Mouse (Mus musculus) forebrain, postnatal 0 days (tissue): ENCODE data around the gene Rassf5. TPM values are rescaled to one million over a fixed set of nuclear protein-coding genes. Genes with fewer than 3 reads are reported as not detected.
A peak's percentile ranks its signal among the peaks of the same experiment; 100 is the strongest.
"Not testable (repeated sequence)": the region's sequence is repeated elsewhere in the genome, so short reads cannot be mapped to it uniquely, and the experiment has no call there.

ENCODE experiments used
- ATAC-seq: fragments of 200-750 bp; cut with Nextera tagmentation; 2 replicates; pipeline ENCODE4 v1.8.0; 2017; ENCODE audit warnings: mild to moderate bottlenecking, moderate library complexity
- DNase-seq: peaks from one replicate; pipeline ENCODE4 v3.0.0-alpha.2; 2015
- H3K27ac ChIP-seq: fragments of 300-500 bp; sonication (generic); 2 replicates; pipeline ENCODE4 v1.5.1; 2014; ENCODE audit warnings: low read depth, mild to moderate bottlenecking, antibody characterized with exemption, low read length, moderate library complexity, mixed read lengths
- H3K27me3 ChIP-seq: fragments of 300-500 bp; sonication (generic); 2 replicates; pipeline ENCODE4 v1.6.1; 2014; ENCODE audit warnings: mild to moderate bottlenecking, low read length, mixed read lengths; ENCODE audit not compliant: insufficient read depth
- H3K36me3 ChIP-seq: fragments of 300-500 bp; sonication (generic); 2 replicates; pipeline ENCODE4 v1.6.1; 2014; ENCODE audit warnings: mild to moderate bottlenecking, moderate library complexity; ENCODE audit not compliant: insufficient read depth
- H3K4me1 ChIP-seq: fragments of 300-500 bp; sonication (generic); 2 replicates; pipeline ENCODE4 v1.6.1; 2014; ENCODE audit warnings: antibody characterized with exemption; ENCODE audit not compliant: insufficient read depth
- H3K4me2 ChIP-seq: fragments of 300-500 bp; sonication (generic); 2 replicates; pipeline ENCODE4 v1.6.1; 2014; ENCODE audit warnings: low read depth, mild to moderate bottlenecking, moderate library complexity
- H3K4me3 ChIP-seq: fragments of 300-500 bp; sonication (generic); 2 replicates; pipeline ENCODE4 v1.5.1; 2014; ENCODE audit warnings: low read depth, low read length, mixed read lengths
- H3K9ac ChIP-seq: fragments of 300-500 bp; sonication (generic); 2 replicates; pipeline ENCODE4 v1.6.1; 2014; ENCODE audit warnings: mild to moderate bottlenecking
- H3K9me3 ChIP-seq: fragments of 300-500 bp; sonication (generic); 2 replicates; pipeline ENCODE4 v1.6.1; 2016; ENCODE audit warnings: low read length
- CTCF ChIP-seq: sonication (generic); IDR thresholded peaks from 2 replicates; pipeline ENCODE4 v1.5.1; 2016; ENCODE audit warnings: antibody characterized with exemption, control low read depth, low read depth
- WGBS: fragments of 180-500 bp; shearing (Covaris S2); extraction: QIAGEN DNeasy Blood & Tissue Kit; methylation state at CpG from one replicate; pipeline ENCODE4 v1.1.7; 2014; 5-methylcytosine and 5-hydroxymethylcytosine counted together
- polyA plus RNA-seq: library from polyadenylated mRNA; unstranded; fragments of >200 nt; fragmentation: Nextera tagmentation; extraction: Ambion mirVana; gene quantifications from 2 replicates; pipeline ENCODE4 v1.2.1, GENCODE M21; 2015
- total RNA-seq: library from RNA; depleted of rRNA; stranded (reverse); fragments of >200 nt; gene quantifications from 2 replicates; pipeline ENCODE4 v1.2.3, GENCODE M21; 2014

Rassf5 gene
- total and polyA plus RNA-seq, 2 experiments from 2014 or later, result 2.7 to 6.7 TPM

GRCm38 (mm10) chr1:131173809-131174208, 71.2 kb downstream of the Rassf5 start:
- no peaks in the 10 kb centered on the region for H3K4me1 ChIP-seq
- 82% methylated on average over 6 of the region's 6 CpGs for WGBS
- H3K9me3 ChIP-seq, result no peaks in the 10 kb centered on the region
- ATAC-seq (no peak), DNase-seq (no peak)
- H3K27ac ChIP-seq, result no peak overlapping the region
- no peaks in the 10 kb centered on the region for H3K27me3 ChIP-seq
- no peak for TF ChIP-seq CTCF
- no peak overlapping the region for H3K4me3 ChIP-seq
- no peak overlapping the region for H3K4me2 ChIP-seq
- H3K36me3 ChIP-seq, result peaks cover 84% of the 10 kb centered on the region
- no peak overlapping the region for H3K9ac ChIP-seq

- 90% methylated on average over 7 of the region's 7 CpGs for WGBS
- no peaks in the 10 kb centered on the region for H3K4me1 ChIP-seq
- no peak overlapping the region for H3K4me2 ChIP-seq
- H3K9me3 ChIP-seq, result no peaks in the 10 kb centered on the region
- TF ChIP-seq CTCF, result no peak
- DNase-seq, result no peak
- no peak overlapping the region for H3K4me3 ChIP-seq
- H3K36me3 ChIP-seq, result peaks cover 86% of the 10 kb centered on the region
- no peak overlapping the region for H3K27ac ChIP-seq
- H3K27me3 ChIP-seq, result no peaks in the 10 kb centered on the region
- no peak overlapping the region for H3K9ac ChIP-seq
- no peak for ATAC-seq
Observed at GRCm38 (mm10) chr1:131173001-131173400, 72.1 kb downstream of the Rassf5 start.

GRCm38 (mm10) chr1:131167612-131168011, 77.4 kb downstream of the Rassf5 start:
- DNase-seq (no peak), ATAC-seq (no peak)
- no peak overlapping the region for H3K9ac ChIP-seq
- 96% methylated on average over 10 of the region's 10 CpGs for WGBS
- no peak for TF ChIP-seq CTCF
- no peak overlapping the region for H3K27ac ChIP-seq
- peaks cover 90% of the 10 kb centered on the region for H3K36me3 ChIP-seq
- H3K4me1 ChIP-seq, result no peaks in the 10 kb centered on the region
- no peak overlapping the region for H3K4me3 ChIP-seq
- no peak overlapping the region for H3K4me2 ChIP-seq
- H3K9me3 ChIP-seq, result no peaks in the 10 kb centered on the region
- H3K27me3 ChIP-seq, result no peaks in the 10 kb centered on the region

DNA sequence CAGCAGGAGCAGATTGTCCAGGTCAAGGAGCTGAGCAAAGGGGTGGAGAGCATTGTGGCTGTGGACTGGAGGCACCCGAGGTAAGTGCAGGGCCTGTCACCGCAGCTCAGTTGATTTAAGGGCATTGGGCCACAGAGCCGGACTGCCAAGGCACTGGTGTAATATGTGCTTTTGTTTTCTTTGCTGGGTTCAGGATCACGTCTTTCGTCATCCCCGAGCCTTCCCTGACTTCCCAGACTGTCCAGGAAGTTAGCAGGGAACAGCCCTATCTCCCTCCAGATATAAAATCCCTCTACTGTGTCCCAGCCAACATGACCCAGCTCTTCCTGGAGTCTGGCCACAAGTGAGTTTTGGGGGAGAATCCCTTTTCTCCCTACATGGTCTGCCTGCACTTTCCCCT, 80.6 kb downstream of the Rassf5 start:
- H3K9me3 ChIP-seq, result no peaks in the 10 kb centered on the region
- 91% methylated on average over 6 of the region's 6 CpGs for WGBS
- H3K27ac ChIP-seq, result no peak overlapping the region
- no peaks in the 10 kb centered on the region for H3K27me3 ChIP-seq
- ATAC-seq (no peak), DNase-seq (no peak)
- peaks cover 86% of the 10 kb centered on the region for H3K36me3 ChIP-seq
- no peaks in the 10 kb centered on the region for H3K4me1 ChIP-seq
- no peak overlapping the region for H3K9ac ChIP-seq
- H3K4me3 ChIP-seq, result no peak overlapping the region
- no peak overlapping the region for H3K4me2 ChIP-seq
- TF ChIP-seq CTCF, result no peak

DNA sequence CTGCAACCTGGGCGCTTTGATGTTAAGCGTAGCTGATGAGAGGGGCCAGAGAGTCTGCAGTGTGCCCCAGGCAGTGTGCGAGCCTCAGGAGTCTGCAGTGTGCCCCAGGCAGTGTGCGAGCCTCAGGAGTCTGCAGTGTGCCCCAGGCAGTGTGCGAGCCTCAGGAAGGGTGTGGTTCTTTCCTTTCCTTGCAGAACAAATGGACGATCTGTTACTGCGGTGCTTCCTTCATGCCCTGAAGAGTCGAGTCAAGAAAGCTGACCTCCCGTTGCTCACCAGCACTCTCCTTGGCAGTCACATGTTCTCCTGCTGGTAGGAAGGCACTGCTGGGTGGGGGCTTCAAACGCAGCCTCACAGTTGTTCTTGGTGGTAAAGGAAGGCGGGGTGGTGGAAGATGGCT, 84.0 kb downstream of the Rassf5 start:
- Histone ChIP-seq H3K27ac (no peak overlapping the region), H3K9me3 (no peaks in the 10 kb centered on the region), H3K4me1 (no peaks in the 10 kb centered on the region), H3K36me3 (peaks cover 63% of the 10 kb centered on the region), H3K27me3 (no peaks in the 10 kb centered on the region), H3K4me2 (no peak overlapping the region), H3K4me3 (no peak overlapping the region), H3K9ac (no peak overlapping the region)
- 87% methylated on average over 11 of the region's 11 CpGs for WGBS
- no peak for TF ChIP-seq CTCF
- ATAC-seq (no peak), DNase-seq (no peak)

DNA sequence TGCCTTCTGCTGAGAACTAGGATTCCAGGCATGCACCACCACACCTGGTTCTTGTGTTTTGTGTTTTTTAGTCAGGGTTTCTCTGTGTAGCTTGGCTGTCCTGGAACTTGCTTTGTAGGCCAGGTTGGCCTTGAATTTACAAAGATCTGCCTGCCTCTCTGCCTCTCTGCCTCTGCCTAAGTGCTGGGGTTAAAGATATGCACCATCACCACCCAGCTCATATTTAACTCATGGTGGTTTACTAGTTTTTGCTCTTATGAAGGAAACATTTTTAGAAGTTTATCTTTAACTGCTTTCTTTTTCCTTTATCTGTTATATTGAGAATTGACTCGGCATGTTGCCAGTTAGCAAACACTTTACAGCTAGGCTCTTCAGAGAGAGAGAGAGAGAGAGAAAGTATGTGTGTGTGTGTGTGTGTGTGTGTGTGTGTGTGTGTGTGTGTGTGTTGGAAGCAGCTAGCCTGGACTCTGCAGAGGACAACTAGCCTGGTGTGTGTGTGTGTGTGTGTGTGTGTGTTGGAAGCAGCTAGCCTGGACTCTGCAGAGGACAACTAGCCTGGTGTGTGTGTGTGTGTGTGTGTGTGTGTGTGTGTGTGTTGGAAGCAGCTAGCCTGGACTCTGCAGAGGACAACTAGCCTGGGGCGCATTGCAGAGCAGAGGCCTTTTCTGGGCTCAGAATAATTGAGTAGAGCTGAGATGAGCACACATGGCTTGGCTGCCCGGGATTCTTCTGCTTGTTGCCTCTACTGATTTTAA, 85.3 kb downstream of the Rassf5 start:
- 96% methylated on average over 3 of the region's 3 CpGs for WGBS
- not testable (repeated sequence) for H3K9ac ChIP-seq, DNase-seq, H3K9me3 ChIP-seq, H3K4me3 ChIP-seq, H3K4me1 ChIP-seq, ATAC-seq, H3K4me2 ChIP-seq, H3K27me3 ChIP-seq, H3K27ac ChIP-seq
- peaks cover 50% of the 10 kb centered on the region for H3K36me3 ChIP-seq

GRCm38 (mm10) chr1:131155456-131155855, 89.6 kb downstream of the Rassf5 start:
- no peaks in the 10 kb centered on the region for H3K27me3 ChIP-seq
- H3K4me2 ChIP-seq, result no peak overlapping the region
- DNase-seq (peak; percentile 65), ATAC-seq (no peak)
- 48% methylated on average over 2 of the region's 2 CpGs for WGBS
- TF ChIP-seq CTCF, result peak; percentile 91
- H3K27ac ChIP-seq, result no peak overlapping the region
- H3K4me1 ChIP-seq, result 0 out of 2 replicates have a peak, but pooled peaks cover 7% of the 10 kb centered on the region
- H3K9me3 ChIP-seq, result no peaks in the 10 kb centered on the region
- H3K9ac ChIP-seq, result no peak overlapping the region
- H3K4me3 ChIP-seq, result no peak overlapping the region
- peaks cover 15% of the 10 kb centered on the region for H3K36me3 ChIP-seq
